Mouse (Mus musculus): ENCODE measurements at regions not wholly inside any gene's neighbourhood (a gene's known extent, or its start where the extent isn't known, plus 50 kb on each side); places are given as distances from the start of the nearest gene placed in this dataset.
A peak's percentile ranks its signal among the peaks of the same experiment; 100 is the strongest.

DNA sequence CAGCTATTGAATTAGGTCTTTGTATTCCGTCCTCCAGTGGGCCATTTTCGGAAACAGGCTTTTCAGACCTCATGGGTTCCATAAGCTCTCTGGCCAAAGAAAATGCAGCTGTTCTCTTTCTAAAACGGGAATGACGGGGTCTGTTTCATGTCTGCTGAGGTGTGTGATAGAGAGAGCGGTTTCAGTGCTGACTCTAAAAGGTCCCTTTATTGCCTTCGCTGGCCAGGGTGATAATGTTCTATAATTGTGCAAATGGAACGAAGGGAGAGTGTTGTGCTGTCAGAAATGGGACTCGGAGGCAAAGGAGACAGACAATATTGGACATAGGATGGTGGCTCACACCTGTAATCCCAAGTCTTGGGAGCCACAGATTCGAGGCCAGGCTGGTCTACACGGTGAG, 53.5 kb upstream of the Osbpl8 start:
- no peak for DNase-seq (ENCODE audit: low spot score in 2 of 2)

DNA sequence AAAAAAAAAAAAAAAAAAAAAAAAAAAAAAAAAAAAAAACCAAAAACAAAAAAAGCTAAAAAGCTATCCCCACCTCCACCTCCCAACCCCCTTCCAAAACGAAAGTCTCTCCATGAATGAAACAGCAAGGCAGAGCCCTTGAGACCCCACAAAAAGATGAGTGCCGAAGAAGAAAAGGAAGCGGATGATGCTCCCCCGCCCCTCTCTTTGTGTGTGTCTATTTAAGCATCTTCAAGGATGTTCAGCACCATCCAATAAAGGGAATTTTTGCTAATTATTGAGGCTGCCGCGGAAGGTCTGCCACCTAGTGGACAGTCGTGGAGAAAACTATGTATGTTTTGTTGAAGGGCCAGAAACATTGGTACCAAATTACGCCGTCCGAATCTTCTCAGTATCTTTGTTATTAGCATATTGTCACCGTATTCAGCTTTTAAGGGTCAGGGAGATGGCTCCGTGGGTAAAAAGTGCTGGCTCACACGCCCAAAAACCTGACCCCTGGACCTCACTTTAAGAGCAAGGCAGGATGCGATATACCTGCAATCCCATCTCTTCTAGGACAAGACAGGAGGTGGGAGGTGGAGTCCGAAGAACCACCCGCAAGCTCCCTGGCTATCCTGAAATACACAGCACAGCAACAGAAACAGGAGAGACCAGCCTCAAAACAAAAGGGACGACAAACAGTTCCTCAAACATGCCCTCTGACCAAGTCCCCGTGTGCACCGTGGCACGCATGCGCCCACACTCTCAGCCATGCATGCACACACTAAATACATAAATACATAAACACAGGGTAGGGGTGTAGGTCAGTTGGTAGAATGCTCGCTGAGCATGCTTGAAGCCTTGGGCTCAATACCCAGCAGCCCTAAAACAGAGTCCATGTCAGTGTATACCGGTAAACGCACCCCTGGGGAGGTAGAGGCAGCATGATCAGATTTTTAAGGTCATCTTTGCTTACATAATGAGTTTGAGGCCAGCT, 55.6 kb upstream of the Osbpl8 start:
- peak; percentile 73 to 77 for DNase-seq (ENCODE audit: low spot score in 2 of 2)

DNA sequence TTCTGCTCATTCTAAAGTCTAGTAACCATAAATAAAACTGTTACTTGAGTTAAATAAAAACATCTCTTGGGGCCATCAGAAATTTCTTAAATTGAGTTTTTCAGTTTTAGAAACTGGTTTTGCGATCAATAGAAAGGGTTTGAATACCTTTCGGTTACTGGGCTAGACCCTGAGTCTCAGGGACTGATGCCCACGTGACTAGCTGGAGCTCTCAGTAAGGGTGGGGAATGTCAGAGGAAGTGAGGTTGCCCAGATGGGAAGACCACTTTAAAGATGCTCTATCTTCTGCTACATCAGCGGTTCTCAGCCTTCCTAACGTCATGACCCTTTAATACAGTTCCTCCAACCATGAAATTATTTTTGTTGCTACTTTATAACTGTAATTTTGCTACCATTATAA, 56.7 kb upstream of the Osbpl8 start:
- DNase-seq (ENCODE audit: low spot score in 2 of 2) = no peak

DNA sequence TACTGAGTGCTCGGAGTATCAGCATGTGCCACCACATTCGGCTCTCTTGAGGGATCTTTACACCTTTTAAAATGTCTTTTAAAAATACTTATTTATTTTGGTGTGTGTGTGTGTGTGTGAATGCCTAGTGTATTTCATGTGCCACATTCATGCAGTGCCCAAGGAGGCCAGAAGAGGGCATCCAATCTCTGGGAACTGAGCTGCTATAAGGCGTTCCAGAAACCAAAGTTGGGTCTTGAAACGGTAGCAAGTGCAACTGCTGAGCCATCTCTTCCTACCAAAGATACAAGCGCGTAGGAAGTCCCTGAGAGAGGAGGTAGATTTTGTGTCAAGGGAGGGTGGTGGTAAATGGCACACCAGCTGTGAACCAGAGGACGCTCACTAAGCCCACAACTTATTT, 57.2 kb upstream of the Osbpl8 start:
- peak; percentile 73 to 77 for DNase-seq (ENCODE audit: low spot score in 2 of 2)

DNA sequence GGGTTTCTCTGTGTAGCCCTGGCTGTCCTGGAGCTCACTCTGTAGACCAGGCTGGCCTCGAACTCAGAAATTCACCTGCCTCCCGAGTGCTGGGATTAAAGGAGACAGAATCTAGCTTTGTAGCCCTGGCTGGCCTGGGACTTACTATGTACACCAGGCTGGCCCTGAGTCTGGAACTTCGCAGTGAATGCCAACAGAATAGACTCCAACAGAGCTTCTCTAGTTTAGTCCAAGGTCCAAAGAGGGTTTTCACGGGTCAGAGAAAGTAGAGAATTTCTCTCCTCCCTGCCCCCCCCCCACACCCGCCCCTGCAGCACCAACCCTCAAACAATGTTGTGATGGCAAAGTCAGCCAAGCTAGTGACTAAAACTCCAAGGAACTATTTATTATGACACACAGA, 58.1 kb upstream of the Osbpl8 start:
- no peak for DNase-seq (ENCODE audit: low spot score in 2 of 2)

DNA sequence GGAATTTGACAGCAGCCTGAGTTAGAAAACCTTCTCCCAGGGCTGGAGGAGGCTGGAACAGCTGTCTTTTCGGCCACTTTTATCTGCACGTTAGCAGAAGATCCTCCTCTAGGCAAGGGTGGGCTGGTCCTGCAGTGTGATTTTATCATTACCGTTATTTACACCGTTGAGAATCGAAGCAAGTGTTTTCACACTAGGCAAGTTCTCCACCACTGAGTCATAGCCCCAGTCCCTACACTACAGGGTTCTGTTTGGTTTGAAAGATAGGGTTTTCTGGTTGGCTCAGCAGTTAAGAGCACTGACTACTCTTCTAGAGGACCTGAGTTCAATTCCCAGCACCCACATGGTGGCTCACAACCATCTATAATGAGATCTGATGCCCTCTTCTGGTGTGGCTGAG, 58.9 kb upstream of the Osbpl8 start:
- no peak for DNase-seq (ENCODE audit: low spot score in 2 of 2)

DNA sequence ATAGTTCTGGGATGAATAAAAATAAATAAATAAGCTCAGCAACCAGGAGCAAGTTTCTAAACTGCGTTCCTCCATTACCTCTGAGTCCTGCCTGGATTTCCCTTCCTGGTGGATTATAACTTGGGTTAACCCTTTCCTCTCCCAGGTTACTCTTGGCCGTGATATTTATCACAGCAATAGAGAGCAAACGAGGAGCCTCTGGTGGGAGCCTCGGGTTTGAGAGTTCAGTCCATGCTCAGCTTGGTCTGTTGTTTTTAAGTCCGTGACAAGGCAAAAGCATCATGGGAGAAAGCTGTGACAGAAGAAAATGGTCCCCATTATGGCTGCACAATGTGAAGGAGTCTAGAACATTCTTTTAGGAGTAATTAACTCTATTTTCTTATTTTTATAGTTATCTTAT, 61.0 kb upstream of the Osbpl8 start:
- no peak for DNase-seq (ENCODE audit: low spot score in 2 of 2)

DNA sequence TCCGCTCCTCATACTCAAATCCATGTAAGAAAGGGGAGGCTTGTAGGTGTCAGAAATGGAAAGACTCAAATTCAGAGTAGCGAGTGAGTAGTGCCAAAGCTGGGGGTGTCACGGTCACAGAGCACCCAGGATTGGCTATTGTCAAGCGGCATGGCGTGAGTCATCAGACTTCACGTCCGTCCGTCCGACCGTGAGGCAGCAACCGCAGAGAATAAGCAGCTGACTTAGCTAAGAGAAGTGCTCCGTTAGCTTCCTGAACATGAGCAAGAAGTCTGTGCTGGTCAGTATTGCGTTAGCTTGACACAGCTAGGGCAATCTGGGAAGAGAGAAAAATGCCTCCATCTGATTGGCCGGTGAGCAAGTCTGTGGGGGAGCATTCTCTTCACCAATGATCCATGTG, 61.5 kb upstream of the Osbpl8 start:
- DNase-seq (ENCODE audit: low spot score in 2 of 2) = no peak

DNA sequence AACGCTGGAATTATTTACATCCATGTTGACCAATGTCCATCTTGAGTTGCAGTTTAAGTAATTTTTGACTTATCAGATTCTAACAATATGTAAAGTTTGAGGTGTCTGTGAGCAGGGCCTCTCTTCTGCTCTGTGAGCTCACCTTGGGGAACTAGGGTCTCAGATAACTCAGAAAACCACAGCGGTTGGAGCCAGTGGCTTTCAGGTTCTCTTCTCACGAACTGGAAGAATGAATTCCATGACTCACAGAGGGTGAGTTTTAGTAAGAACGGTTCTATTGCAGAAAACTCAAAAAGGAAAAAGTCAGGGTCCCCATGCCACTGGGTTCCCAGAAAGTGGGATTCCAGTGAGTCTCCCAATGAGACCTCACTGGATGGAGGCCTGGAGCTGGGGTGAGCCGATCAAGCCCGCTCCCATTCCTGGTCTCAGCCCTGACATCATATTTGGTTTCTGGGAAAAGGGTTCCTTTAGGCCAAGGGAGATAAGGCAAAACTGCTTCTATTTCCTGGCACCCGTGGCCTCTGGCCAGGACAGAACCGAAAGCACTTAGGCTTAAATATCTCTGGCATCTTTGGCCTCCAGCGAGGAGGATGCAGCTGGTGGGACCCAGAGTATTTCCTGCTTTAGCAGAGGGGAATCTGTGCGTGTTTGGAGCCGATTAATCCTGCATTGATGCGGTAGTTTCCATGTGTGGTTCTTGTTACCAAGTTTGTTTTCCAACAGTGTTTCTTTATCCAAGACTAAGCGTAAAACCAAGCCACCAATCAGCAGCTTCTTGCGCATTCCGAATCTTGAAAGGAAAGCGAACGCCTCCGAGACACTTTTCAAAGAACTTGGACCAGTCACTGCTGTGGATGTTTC, 62.4 kb upstream of the Osbpl8 start:
- DNase-seq (ENCODE audit: low spot score in 2 of 2) = no peak

DNA sequence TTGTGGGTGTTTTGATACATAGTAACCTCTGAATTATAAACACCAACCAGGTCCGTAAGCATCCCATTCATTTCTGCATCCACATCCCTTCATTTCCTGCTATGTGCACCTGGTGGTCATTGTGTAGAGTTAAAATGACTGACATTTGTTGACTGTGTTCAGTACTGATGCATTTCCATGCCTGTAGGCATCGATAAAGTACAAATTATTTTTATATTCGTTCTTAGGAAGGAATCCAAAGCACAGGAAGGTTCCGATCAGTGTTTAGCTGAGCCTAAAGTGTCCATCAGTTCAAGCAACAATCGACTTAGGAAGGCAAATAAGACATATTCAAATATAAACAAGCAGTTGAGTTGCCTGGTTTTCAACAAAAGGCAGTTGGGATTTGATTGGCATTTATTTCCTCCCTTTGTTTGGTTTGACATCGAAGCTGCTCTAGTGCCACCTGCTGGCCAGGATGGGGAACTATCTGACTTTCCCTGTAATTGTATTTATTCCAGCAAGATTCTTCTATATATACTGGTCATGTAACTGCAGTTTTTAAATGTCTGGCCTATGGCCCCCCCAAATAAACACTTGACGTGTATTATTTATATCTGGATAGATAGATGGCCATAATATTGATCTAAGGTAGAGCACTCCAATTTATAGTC, 64.6 kb upstream of the Osbpl8 start:
- peak; percentile 80 to 87 for DNase-seq (ENCODE audit: low spot score in 2 of 2)

DNA sequence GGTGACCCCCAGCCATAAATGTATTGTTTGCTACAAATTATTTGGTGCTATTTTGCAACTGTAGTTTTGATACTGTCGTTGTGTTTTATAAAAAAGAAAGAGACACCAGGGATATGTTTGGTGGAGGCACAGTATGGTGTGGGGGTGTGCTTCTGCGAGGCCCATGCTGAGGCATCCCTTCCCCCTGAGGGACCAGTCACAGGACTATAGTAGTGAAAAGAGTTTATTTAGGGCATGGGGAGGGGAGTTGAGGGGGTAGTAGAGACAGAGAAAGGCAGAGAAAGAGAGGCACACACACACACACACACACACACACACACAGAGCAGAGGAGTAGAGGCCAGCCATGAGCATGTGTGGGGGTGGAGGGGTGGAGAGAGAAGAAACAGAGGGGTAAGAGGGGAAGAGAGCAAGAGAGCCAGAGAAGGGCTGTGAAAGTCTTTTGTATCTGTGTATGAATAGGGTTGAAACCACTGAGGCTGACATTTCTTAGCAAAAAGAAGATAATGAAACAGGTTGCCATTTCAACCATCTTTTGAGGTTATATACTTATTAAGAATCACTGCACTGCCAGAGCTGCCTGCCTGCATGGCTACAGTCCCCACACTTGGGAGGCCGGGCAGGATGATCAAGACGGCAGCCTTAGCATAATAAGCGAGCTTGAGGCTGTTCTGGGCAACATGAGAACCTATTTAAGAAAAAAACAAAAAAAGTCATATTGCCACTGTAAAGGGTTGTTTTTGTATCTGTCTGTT, 65.3 kb upstream of the Osbpl8 start:
- DNase-seq (ENCODE audit: low spot score in 2 of 2) = no peak

DNA sequence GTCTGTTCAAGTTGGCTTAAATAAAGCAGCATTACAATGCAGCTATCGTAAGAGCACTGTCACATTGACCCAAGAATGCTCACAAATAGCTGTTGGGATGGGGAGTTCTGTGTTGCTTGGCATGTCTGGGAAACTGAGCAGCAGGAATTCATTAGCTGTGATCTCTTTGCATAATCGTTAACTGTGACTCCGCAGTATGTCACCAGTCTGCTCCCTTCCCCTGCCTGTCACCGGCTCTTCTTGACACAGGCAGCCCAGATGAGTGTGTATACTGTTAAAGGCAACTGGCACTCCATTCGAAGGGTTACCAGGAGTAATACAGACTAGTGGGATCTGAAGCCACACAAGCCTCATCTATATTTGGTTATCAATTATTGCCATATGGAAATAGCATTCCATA, 67.3 kb upstream of the Osbpl8 start:
- DNase-seq (ENCODE audit: low spot score in 2 of 2) = no peak

DNA sequence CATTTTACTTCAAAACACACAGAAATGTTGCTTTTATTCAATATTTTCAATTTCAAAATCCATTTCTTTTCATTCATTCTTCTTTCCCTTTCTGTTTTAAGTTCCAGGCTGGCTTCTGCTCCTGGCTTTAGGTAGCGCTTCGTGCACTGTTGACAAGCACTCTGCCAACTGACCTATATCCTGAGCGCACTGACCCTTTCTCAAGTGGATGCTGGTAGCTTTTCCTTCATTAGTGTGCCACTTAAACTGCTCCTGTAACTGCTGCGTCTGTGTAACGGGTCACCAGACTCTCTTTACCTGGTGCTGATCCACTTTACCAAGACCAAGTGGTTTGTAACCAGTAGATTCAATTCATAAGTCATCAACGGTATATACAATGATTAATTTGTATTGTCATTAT, 67.7 kb upstream of the Osbpl8 start:
- no peak for DNase-seq (ENCODE audit: low spot score in 2 of 2)

DNA sequence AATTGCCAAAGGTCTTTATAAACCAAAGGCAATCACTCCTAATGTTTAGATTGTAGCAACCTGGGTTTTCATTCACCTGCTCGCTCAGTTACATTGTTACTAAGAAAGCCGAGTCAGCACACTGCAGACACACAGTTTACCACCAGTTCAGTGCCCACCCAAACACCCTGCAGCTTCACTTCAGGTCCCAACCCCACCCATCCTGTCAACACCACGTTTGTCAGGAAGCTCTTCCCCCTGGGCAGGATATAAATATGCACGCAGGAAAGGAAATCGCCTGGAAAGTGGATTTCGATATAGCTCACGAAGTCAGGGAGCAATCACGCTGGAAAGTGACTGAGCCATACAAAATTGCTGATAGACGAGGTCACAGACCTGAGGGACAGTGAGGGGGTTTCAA, 70.1 kb upstream of the Osbpl8 start:
- DNase-seq (ENCODE audit: low spot score in 2 of 2) = no peak

DNA sequence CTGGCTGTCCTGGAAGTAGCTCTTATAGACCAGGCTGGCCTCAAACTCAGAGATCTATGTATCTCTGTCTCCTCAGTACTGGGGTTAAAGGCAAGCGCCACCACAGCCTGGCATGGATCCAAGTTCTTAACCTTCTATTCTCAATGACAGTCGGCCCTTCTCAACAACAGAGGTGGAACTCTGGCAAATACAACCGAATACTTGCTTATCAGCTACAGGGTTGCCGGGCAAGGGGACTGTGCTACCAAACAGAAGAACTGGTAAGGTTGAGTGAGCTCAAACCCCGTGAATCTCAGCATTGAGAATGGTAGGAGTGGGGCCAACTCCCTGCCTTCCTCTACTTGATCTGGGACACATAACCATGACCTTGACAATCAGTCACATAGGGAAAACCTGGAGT, 75.2 kb upstream of the Osbpl8 start:
- DNase-seq (ENCODE audit: low spot score in 2 of 2) = no peak

DNA sequence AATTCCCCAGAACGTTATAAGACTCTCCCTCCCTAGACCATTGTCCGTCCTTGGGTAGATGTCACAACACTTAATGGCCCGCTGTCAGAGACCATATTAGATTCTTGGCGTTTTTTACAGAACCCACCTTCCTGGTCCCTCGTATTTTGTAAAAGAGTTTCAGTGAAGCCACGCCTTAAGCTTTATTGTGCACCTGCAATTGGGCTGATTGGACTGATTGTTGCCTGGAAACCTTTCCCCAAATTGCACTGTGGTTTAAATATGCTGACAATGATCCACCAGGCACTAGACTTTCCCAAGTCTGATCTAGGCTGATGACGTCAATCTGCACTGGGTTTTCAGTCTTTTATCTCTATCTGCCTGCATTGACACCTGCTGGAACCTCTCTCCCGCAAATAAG, 75.6 kb upstream of the Zdhhc17 start:
- no peak for DNase-seq (ENCODE audit: low spot score in 2 of 2)

DNA sequence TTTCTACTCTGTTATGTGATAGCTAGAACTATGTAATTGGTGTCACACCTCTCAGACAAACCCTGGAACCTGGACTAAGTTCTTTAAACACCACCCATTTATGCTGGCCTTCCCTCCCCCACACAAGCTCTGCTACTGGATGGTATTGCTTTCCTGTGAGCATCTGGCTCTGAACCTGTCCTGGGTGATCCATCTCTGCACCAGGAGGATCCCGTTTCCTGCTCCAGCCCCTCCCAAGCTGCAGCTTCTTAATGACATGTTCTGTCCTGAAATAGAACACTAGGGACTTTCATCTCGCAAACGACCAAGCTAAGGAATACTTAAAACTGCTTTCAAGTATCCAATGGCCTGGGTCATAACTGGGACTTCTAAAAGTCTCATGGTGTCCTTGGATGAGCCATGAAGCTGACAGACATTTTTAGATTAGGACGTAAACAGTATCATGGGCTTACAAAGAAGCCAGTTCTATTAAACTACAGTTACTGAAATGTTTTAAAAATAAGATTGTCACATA, 74.4 kb upstream of the Zdhhc17 start:
- no peak for DNase-seq (ENCODE audit: low spot score in 2 of 2)

DNA sequence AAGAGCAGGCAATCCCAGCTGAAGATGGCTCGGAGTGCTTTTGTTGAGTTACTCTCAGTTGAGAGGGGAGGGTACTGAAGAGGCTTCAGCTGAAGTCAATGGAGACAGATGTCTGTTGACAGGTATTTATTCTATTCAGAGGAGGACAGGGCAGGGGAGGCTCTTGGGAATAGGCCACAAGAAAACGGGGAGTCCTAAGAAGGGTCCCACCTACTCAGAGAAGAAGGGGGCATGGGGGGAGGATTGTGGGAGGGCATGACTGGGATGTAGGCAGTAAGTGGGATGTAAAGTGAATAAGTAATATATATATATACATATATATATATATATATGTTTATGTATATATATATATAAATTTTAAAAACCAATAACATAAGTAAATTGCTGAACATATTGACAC, 73.9 kb upstream of the Zdhhc17 start:
- no peak for DNase-seq (ENCODE audit: low spot score in 2 of 2)

DNA sequence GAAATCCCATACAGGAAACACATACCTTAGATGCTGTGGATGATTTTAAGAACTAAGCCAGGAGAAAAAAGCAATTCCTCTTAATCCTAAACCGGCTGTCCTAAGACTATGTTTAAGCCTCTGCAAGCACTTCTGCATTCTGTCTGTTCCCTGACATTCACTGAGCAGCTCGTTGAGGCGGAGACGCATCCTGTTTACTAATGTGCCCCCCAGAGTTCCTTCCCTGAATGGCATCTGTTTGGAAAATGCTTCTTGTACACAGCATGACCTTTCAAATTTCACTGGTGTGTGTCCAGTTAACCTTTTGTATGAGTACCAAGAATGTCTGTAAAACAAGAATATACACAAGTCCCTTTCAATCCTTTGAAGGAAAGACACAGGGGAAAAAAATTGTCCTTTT, 73.4 kb upstream of the Zdhhc17 start:
- DNase-seq (ENCODE audit: low spot score in 2 of 2) = peak; percentile 48 to 54

DNA sequence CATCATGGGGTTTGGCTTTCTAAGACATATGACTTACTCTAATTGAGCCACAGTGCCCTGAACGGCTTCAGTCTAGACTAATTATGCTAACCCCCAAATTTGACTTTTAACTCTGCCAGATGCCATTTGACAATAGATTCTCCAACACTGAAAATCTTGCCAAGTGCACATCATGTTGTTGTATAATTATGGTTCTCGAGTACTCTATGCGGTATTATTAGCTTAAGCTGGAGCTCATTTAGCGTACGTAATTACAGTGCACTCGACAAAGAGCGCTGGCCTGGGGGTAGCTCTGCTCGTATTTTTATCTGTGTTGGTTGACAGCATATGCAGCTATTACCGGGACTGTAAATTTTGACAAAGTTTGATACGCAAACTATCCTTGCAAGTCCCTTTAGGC, 70.4 kb upstream of the Zdhhc17 start:
- no peak for DNase-seq (ENCODE audit: low spot score in 2 of 2)

DNA sequence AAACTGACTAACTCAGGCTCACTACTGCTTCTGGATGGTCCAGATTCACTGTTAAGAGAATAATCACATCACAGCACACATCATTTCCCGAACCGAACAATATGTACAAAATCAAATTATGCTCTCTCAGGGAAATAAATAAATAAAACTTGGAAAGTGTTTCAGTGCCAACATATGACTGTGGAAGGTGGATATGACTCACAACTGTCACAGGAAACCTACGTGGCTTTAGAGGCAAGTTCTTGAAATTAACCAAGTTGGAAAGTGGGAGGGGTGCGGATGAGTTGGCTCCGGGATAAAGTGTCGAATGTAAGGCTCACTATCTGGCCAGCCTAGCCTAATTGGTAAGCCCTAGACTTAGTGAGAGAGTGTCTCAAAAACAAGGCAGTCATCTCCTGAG, 69.1 kb upstream of the Zdhhc17 start:
- DNase-seq (ENCODE audit: low spot score in 2 of 2) = no peak
